In the genomic region with DNA sequence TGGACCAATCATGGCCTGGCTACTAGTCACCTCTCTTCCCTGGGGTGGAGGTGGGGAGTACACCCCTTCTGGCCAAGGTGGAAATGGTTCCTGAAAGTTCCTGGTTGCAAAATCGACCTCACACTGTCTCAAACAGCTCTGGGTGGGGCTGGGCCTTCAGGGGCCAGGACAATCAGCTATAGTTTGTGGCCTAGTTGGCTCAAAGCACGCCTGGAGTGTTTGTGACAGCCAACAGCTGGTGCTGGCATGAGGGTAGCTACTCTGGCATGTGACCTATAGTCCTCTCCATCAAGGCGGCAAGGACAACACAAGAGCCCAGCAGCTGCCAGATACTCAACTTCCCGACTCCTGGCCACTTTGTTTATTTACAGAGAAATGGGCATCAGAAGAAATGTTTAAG, we compare ENCODE assay signal across 22 mouse cellular contexts.
DNase-seq lines count a peak whose midpoint lies in the region; ATAC-seq and TF ChIP-seq lines count a peak whose summit lies in the region.
"Had no signal": no experiment of that assay in that cellular context is flagged by ENCODE, and none has a peak within 500 bp of the region (broad histone marks: within the 10 kb centered on the region; RNA-seq: fewer than 3 reads in every experiment).

No protein-coding gene starts in this region.

- H3K4me2 ChIP-seq in lung, embryonic 14.5 days, result no peak overlapping the region
- H3K4me2 ChIP-seq: forebrain, embryonic 12.5 days; limb, embryonic 13.5 days; liver, embryonic 13.5 days; midbrain, embryonic 12.5 days; neural tube, embryonic 13.5 days had no signal

- H3K9me3 ChIP-seq in heart, embryonic 10.5 days, result no peaks in the 10 kb centered on the region
- no peaks in the 10 kb centered on the region for H3K9me3 ChIP-seq in lung, embryonic 14.5 days (ENCODE audit: low read depth, low read length)
- H3K9me3 ChIP-seq: embryonic facial prominence, embryonic 10.5 days; forebrain, embryonic 12.5 days; limb, embryonic 13.5 days; liver, embryonic 13.5 days; midbrain, embryonic 12.5 days; neural tube, embryonic 13.5 days had no signal

- H3K27me3 ChIP-seq in heart, embryonic 10.5 days (ENCODE audit: insufficient read depth, poor library complexity, severe bottlenecking), result peaks cover 73% of the 10 kb centered on the region
- H3K27me3 ChIP-seq in lung, embryonic 14.5 days (ENCODE audit: insufficient read depth, low read length), result peaks cover 24% of the 10 kb centered on the region

- peak; percentile 47 to 61 for DNase-seq in heart, adult 18-20 months
- no peak for DNase-seq in heart, embryonic 10.5 days (ENCODE audit: low spot score)
- DNase-seq in adipocyte (ENCODE audit: low spot score), result peak; percentile 67
- DNase-seq in lung, embryonic 14.5 days, result peak; percentile 65
- DNase-seq in lung, postnatal 36 days, result peak; percentile 76
- no peak for DNase-seq in embryo, embryonic 9.5 days (ENCODE audit: extremely low spot score)
- DNase-seq in layer of hippocampus, adult 9-10 months (ENCODE audit: low spot score), result no peak
- DNase-seq: cerebellum, adult 2 months; cerebellum, postnatal 36 days; gastrocnemius, adult 2 months; kidney, adult 2 months; kidney, postnatal 14 days; layer of hippocampus, adult 9-11 months; liver, embryonic 13.5 days; thymus, postnatal 14 days had no signal

- no peaks in the 10 kb centered on the region for H3K36me3 ChIP-seq in heart, embryonic 10.5 days
- H3K36me3 ChIP-seq in lung, embryonic 14.5 days (ENCODE audit: insufficient read depth), result no peaks in the 10 kb centered on the region
- H3K36me3 ChIP-seq: embryonic facial prominence, embryonic 10.5 days; forebrain, embryonic 12.5 days; G1E; limb, embryonic 13.5 days; liver, embryonic 13.5 days; midbrain, embryonic 12.5 days; neural tube, embryonic 13.5 days had no signal

- H3K4me3 ChIP-seq in heart, embryonic 10.5 days, result no peak overlapping the region
- H3K4me3 ChIP-seq in lung, embryonic 14.5 days (ENCODE audit: low read depth, low read length), result no peak overlapping the region
- H3K4me3 ChIP-seq: embryonic facial prominence, embryonic 10.5 days; forebrain, embryonic 12.5 days; gastrocnemius, adult 2 months; limb, embryonic 13.5 days; liver, embryonic 13.5 days; midbrain, embryonic 12.5 days; neural tube, embryonic 13.5 days had no signal

- H3K27ac ChIP-seq in heart, embryonic 10.5 days, result no peak overlapping the region
- no peak overlapping the region for H3K27ac ChIP-seq in lung, embryonic 14.5 days (ENCODE audit: low read depth)
- H3K27ac ChIP-seq: embryonic facial prominence, embryonic 10.5 days; forebrain, embryonic 12.5 days; gastrocnemius, adult 2 months; limb, embryonic 13.5 days; liver, embryonic 13.5 days; midbrain, embryonic 12.5 days; neural tube, embryonic 13.5 days had no signal

- TF ChIP-seq CTCF in lung, embryonic 14.5 days (IDR thresholded peaks at IDR 0.05; ENCODE audit: low read depth), result no peak

- no peak overlapping the region for H3K9ac ChIP-seq in lung, embryonic 14.5 days
- H3K9ac ChIP-seq: forebrain, embryonic 12.5 days; limb, embryonic 13.5 days; liver, embryonic 13.5 days; midbrain, embryonic 12.5 days; neural tube, embryonic 13.5 days had no signal

- H3K4me1 ChIP-seq in heart, embryonic 10.5 days, result peaks cover 23% of the 10 kb centered on the region
- H3K4me1 ChIP-seq in lung, embryonic 14.5 days (ENCODE audit: insufficient read depth), result peaks cover 11% of the 10 kb centered on the region; the same call in 1 of the 2 replicates

- 60% methylated on average over 4 of the region's 4 CpGs for WGBS in heart, embryonic 10.5 days
- 29% methylated on average over 4 of the region's 4 CpGs for WGBS in lung, embryonic 14.5 days

- peak; percentile 11; the same call in 1 of the 2 replicates for ATAC-seq in lung, embryonic 14.5 days (ENCODE audit: insufficient read depth)
- ATAC-seq: inflammation-experienced regulatory T-cells, adult 6 months had no signal

Comparison
In these comparisons a context has a peak if more than half of its experiments do, and no peak if none do; other contexts are left out.
1. DNase-seq: peak in heart, adult 18-20 months (2 of 2), adipocyte (single experiment), lung, embryonic 14.5 days (single experiment) and lung, postnatal 36 days (single experiment); none in heart, embryonic 10.5 days (single experiment), embryo, embryonic 9.5 days (single experiment) and layer of hippocampus, adult 9-10 months (single experiment).